Mouse (Mus musculus) gastrocnemius, postnatal 25 days (tissue): ENCODE data around the gene Rgp1. TPM values are rescaled to one million over a fixed set of nuclear protein-coding genes. Genes with fewer than 3 reads are reported as not detected.

Source experiments
- DNase-seq: peaks from one replicate; pipeline ENCODE4 v3.0.0; 2022
- total RNA-seq, 2 experiments: library from RNA; stranded (reverse); gene quantifications; 1 replicate in 1 of 2; 2 replicates in 1 of 2; pipeline ENCODE4 v1.2.3; 2021

Gene Rgp1
- total RNA-seq, 2 experiments from 2014 or later, result 21.1 to 22.5 TPM

DNA sequence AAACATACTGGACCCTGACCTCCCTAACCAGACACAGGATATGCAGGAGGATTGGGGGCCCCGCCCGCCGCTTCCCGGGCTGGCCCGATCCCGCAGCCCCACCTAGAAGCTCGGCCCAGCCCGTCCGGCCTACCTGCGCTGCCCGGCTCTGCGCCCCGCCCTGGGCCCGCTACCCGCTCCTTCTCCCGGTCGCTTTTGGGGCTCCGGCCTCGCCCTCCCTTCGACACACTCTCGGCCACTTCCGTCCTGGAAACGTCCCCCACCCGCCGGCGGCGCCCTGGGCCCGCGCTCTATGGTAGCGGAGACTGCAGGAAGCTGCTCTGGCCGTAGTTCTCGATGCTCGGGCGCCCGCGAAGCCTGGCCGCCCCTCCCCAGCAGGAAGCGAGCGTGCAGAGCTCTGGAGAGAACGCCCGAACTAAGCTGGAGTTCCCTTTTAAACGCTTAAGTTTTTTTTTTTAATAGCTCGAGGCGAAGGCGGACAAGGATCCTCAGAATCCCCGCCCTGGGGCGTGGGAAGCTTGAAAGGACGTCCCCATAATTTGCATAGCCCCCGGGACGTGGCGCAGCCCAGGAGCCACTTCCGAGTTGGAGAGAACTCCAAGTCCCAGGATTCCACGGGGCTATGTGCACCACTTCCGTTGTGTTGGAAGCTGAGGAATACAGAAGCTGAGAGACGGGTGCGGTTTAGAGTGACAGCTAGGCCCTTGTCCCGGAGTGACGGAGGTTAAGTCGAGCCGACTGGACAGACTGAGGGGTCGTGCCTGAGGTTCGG is 16.3 kb upstream of the Rgp1 start, which contains the start of the genes Creb3 and Tln1:
TSS of gene Creb3 (plus strand) at position 336 of the 772 bp plus-strand sequence.
TSS of gene Tln1 (minus strand) at position 695 of the 772 bp plus-strand sequence.
- DNase-seq, result peak; percentile 93

DNA sequence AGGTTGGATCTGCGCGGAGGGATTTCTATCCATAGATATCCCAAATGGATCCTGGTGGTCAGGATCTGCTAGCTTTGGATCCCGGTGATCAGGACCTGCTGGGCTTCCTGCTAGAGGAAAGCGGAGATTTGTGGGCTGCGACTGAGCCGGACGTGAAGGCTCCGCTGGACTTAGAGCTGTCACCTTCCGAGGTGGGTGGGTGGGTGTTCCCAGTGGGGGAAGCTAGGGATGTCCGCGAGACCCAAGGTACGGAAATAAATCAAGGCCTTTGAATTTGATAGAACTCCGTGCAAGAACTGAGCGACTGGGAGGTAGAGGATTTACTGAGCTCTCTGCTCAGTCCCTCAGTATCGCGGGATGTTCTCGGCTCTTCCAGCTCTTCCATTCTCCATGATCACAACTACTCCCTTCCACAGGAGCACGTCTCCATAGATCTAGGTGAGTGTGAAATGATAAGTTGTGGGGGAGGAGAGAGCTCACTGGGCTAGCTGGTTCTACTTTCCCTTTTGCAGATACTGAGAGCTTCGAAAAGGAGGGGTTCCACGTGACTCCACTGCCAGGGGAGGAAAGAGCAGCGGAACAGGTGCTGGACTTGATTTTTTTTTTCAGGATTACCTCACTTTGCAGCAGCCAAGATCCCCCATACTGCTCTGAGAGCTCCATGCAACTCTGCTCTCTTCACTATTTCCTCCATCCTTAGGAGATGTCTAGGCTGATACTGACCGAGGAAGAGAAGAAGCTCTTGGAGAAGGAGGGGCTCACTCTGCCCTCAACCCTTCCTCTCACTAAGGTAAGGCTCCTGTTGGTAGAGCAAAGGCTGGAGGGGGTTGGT is 15.5 kb upstream of the Rgp1 start:
- DNase-seq, result no peak

GRCm38 (mm10) chr4:43563601-43563875 is 15.0 kb upstream of the Rgp1 start:
- no peak for DNase-seq

DNA sequence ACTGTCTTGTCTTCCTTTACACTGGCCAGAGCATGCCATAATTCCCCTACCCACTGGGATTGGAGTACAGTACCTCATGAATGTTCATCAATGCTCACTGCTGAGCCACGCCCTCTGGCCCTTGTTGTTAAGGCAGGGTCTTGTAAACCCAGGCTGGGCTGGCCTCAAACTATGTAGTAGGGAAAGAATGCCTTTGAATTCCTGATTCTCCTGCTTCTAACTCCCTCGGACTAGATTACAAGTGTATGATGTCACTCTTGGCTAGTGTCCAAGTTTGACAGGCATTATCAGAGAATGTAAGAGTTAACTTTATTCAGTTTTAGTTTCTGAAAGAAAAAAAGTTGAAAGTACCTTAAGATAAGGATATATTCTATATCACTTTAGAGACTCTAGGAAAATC is 14.3 kb upstream of the Rgp1 start:
- DNase-seq, result no peak

DNA sequence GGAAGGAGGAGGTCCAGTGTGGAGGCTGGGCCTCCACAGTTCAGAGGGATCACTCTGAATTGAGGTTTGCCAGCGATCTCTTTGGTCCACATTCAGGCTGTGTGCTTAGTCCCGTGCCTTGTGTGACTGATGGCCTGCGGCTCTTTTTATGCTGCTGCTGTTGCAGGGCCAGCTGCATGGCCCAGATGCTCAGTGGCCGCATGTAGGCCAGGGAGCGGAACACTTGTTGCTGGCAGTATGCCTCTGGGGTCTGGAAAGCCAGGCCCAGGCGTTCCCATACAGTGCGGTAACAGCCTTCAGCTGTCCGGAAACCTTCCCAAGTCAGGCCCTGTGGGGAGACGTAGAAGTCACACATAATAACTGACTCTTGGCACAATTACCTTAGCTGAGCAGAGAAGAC is 11.4 kb upstream of the Rgp1 start:
- no peak for DNase-seq

DNA sequence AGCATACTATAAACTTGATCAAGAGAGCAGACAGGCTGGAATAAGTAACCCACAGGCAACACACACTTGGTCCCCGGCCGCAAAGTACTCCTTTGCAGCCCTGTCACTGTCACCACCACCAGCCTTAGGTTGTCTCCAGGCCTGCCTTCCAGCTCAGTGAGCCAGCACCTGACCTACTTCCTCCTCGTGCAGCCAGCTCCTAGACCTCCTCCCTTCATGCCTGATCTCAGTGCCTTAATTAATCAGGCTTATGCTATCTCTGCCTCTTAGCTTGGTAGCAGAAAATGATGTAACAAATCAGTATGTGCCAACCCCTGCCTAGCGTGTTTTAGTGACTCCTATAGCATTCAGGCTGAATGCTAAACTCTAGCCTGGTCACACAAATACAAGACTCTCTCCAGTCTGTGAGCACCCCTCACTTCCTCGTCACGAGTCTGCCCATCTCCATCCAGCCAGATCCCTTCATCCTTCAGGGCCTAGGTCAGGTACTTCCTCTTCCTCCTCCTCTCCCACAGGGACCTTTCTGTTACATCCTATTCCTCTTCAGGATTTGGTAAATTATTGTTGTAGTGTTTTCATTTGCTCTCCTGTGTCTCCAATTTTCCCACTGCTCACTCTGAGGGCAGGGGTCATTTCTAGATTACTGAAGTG is 7.0 kb upstream of the Rgp1 start:
- DNase-seq, result no peak

- DNase-seq, result no peak
Measured at GRCm38 (mm10) chr4:43573561-43573960, 5.0 kb upstream of the Rgp1 start.

- no peak for DNase-seq
Measured at GRCm38 (mm10) chr4:43575356-43575755, 3.2 kb upstream of the Rgp1 start.

DNA sequence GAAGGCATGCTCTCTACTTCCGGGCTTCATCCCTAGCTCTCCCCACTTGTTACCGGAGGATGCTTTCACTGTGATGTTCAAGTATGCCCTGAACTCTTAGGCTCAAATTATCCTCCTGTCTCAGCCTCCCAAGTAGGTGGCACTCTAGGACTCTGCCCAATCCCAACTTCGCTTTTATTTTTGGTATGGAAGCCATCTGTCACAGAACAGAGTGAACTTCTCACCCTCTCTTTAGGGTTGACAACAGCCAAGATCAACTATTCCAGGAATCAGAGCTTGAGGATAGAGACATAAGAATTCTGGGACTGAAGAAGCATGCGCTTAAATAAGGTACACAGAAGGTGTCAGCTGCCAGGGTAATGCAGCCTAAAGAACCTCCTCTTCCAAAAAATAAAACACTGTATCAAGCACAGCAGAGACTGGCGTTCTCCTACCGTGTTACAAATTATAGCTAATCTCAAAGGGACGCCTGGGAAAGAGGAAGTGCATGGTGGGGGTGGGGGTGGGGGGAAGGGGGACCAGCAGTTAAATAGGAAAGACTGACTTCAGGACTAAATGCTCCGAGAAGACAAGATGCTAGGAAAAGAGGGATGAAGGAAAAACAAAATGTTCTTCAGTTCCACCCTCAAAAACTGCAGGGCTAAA is 1.2 kb upstream of the Rgp1 start:
- no peak for DNase-seq

- no peak for DNase-seq
Measured at GRCm38 (mm10) chr4:43579256-43579655, 741 bp downstream of the Rgp1 start.

GRCm38 (mm10) chr4:43579731-43580130 is 1.2 kb downstream of the Rgp1 start:
- DNase-seq, result peak; percentile 11

DNA sequence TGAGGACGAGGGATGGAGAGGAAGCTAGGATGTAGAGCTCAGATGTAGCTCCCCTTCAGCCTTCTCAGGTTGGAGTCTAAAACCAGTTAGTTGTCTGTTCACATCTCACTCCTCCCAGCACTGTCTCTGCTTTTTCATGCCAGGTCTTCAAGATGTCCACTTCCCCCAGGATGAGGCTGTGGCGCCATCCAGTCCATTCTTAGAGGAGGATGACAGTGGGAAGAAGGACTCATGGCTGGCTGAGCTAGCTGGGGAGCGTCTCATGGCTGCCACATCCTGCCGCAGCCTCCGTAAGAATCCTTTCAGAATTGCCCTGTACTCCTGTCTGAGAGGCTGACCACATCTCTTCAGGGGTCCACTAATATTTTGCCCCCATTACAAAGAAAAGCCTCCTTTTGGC is 2.2 kb downstream of the Rgp1 start:
- no peak for DNase-seq

DNA sequence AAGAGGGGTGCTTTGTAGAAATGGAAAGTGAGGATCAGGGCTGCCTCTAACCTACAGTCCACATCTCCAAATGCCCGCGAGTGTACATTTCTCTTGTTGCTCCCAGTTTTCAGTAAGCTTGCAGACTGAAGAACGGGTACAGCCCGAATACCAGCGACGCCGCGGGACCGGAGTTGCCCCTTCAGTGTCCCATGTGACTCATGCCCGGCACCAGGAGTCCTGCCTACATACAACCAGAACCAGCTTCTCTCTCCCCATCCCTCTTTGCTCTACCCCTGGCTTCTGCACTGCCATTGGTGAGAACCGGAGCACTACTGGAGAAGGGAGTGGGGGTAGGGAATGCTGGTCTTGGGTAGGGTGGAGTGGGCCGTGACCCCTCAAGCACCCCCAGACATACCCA is 2.9 kb downstream of the Rgp1 start:
- no peak for DNase-seq

DNA sequence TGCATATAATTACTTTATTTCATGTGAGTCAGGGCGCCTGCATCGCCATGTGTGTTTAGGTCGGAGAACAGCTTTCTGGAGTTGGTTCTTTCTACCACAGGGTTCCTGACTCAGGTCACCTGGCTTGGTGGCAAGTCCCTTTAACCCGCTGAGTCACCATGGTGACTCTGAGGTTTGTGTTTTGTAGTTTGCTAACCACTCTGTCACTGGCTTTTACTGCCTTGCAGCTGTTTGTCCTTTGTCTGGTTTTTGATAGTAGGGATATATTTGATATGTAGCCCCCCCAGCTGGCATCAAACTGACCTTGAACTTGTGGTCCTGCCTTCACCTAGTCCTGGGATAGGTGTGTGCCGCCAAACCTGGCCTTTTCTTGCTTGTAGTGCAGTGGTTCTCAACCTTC is 3.7 kb downstream of the Rgp1 start:
- DNase-seq, result no peak

GRCm38 (mm10) chr4:43583421-43583820 is 4.9 kb downstream of the Rgp1 start:
- no peak for DNase-seq

- peak; percentile 43 for DNase-seq
Measured at GRCm38 (mm10) chr4:43584444-43585416, 6.2 kb downstream of the Rgp1 start, which contains the start of gene Msmp. TSS of gene Msmp (minus strand) at chr4:43584494.

DNA sequence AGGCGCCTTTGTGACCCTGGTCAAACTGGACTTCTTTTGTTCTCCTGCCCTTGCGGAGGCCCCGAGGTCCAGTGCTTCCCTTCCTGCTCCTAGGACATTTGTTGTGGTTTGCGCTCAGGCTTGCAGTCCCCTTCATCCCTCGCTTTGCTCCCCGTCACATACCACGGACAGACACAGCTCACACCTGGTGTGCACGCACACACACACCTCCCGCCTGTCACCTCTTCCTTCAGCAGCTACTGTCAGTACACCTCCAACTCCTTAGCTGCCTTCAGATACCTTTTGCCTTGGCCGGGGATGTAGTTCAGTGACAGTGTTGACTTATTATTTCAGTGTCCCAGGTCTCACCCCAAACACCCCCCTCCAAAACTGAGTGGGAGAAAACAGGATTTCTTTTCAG is 7.2 kb downstream of the Rgp1 start:
- DNase-seq, result no peak

DNA sequence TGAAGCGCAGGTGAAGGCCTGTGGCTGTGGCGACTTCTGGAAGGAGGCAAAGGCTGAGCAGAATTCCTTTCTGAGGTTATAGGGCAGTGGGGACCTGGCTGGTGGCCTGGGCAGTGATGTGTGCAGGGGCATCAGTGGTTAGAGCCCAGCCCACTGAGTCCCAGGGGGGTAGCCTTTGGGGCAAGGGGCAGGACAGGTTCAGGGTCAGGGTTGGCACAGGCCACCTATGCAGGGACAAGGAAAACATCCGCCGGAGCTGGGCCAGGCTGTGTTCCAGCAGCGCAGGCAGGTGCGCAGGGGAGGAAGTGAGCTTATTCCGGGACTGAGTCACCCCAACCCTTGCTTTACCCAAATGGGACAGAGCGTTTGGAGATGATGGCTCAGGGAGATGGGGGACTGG is 7.9 kb downstream of the Rgp1 start:
- DNase-seq, result peak; percentile 70

DNA sequence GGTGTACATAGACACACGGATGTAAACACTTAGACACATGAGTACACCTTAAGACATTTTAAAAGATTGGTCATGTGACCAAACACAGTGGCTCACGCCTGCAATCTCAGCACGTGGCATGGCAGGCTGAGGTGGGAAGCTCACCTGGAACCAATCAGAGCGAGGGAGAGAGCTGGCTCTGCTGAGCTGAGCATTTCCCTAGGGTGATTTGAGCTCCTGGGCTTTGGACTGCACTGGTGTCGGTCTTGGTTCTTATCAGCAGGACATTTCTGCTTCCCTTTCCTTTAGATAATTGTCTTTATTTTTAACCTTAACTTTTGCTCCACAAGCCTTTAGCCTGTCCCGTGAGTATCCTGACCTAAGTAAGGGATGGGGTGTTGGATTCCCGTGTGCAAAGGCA is 9.2 kb downstream of the Rgp1 start:
- no peak for DNase-seq

DNA sequence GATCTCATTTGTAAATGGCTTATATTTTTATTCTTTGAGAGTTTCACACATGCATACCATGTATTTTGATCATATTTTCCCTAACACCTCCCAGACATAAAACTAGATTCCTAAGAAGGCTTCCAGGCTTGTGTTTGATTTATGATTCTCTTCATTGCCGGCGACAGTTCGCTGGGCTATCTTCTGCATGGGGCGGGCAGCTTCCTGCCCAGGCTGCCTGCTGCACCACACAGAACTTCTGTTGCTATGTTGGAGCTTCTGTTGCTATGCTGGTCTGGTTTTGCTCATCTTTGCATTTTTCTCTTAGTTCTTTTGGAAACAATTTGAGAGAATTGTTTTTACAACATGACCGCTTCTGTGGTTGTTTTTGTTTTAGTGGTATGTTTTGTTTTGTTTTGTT is 13.0 kb downstream of the Rgp1 start:
- DNase-seq, result no peak

GRCm38 (mm10) chr4:43591961-43592360 is 13.4 kb downstream of the Rgp1 start:
- no peak for DNase-seq
